Mouse (Mus musculus) T-cell, adult 2 months (primary cell): ENCODE measurements around the gene Sik1.

Source experiments
- DNase-seq: peaks from one replicate; pipeline ENCODE4 v3.0.0; 2022; ENCODE audit warnings: low spot score

Sik1 gene

DNA sequence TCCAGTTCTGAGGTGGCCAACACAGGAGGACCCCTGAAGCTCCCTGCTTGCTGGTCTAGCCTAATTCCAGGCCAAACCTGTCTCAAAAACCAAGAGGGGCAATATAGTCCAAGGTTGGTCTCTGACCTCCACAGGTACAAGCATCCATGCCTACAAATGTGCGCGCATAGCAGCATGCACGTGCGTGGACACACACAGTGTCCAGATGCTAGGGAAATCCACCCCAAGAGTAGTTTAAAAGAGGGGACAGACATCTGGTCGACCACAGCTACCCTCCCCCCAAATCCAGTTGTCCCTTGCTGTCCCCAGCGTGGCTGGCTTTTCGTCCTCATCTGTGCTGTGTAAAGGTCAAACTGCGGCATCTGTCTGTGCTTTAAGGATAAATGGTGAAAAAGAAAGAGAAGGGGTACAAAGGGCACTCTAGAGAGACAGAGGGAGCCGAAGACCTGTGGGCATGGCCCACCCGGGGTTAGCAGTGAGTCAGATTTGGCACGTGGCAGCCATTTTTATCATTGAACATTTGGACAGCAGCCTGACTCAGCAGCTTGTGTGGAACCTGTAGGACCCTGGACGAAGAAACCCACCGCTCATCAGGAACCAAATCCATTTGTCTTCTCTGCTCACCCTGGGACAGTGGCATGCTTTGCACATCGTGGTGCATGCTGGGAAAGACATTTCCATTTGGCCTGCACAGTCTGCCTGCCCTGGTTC lies 23.6 kb downstream of the Sik1 start:
- DNase-seq: no peak

DNA sequence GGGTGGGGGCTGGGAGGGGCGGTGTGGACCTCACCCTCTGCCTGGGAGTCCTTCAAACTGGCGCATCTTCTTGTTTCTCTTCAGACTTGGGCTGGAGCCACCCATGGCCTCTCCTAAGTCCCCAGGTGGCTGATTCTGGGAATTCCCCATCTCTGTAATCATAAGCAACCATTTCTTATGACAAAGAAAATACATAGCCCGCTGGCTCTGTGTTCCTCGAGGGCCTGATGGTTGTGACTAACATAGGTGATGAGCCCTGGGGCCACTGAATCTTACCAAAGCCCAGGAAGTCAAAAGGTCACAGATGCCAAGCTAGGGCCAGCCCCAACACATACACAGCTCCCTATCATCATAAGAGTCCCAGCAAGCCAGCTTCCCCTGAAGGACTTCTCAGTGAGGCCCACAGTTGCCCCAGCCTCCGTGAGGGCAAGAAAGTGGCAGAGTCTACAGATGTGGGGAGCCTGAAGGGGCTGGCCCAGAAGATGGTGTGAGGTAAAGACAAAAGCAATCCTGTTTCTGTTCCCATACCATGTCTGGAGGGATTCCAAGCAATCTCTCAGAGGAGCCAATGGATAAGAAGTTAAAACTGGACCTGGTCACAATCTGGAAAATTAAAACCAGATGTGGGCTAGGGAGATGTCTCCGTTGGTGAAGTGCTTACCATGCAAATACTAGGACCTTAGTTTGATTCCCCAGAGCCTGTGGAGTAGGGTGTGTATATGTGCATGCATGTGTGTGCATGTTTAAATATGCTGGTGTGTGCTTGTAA lies 24.3 kb downstream of the Sik1 start:
- peak; percentile 32 for DNase-seq

DNA sequence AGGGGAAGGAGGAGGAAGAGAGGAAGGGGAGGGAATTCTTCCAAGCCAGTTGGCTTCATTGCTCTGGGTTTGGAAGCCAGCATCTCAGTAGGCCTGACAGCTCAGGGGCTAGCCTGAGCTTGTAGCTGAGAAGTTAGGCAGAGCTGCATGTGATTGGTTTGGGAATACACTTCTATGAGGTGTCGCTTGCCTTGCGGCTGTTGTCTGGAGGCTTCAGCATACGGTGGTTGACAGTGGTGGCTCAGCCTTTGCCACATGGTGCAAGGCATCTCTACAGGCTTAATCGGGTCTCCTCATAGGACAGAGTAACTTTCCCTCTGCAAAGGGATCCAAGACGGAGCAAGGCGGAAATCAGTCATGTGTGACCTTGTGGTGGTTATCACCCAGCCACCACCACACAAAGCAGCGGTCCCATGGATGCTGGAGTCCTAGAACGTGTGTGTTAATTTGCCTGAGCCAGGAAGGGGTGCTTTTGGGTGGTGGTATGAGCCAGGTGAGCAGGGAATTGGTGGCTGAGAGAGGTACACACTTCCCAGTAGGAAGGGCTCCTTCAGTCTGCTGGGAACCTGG lies 25.0 kb downstream of the Sik1 start:
- DNase-seq: no peak

DNA sequence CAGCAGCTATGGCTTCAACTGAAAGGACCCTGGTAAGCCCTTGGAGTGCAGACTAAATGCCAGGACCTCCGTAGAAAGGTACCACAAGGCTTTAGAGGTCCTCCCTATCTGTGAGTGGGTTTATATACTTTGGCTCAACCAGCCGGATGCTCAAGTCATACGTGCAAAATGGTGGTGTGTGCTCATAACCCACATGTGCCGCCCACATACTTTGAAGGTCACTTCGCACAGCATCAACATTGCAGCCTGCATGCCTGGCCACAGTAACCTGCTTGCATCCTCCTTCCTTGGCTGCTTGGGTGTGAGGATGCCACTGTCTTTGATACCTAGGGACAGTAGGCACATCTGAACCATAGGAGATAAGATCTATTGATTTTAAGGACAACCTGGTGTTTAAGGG lies 26.7 kb downstream of the Sik1 start:
- DNase-seq: no peak

DNA sequence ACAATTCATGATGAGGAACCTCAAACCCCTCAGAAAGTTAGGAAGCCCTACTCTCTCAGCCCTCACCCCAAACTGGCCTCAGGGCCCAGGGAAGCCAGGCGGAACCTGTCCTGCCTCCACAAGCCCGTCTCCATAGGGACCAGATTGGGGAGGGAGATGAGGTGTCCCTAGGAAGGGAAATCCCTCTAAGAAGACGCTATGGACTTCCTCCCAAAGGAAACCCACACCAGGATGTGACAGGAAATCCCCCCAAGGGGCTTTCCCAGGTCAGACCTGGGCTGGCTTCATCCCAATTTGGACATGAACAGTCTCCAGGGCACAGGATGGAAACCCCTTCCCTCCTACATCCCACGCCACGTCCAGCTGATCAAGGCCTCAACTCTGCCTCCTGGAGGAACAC lies 27.5 kb downstream of the Sik1 start:
- no peak for DNase-seq

DNA sequence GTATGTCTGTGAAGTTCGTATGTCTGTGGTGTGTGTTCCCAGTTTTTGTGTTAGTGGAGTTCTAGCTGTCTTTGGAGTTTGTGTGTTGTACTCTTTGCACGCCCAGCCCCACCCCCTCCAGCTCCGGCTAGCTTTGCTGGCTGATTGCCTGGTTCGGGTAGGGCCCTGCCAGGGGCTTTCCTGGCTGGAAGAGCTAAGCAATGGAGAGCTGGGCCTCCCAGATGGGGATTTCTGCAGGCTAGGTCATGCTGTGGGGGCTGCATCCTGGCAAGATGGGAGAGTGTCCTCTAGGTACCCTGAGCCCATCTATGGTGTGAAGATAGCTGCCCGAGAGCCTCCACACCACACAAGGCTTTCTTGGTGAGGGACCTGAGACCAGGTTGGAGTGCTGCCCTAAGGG lies 28.4 kb downstream of the Sik1 start:
- DNase-seq: no peak

DNA sequence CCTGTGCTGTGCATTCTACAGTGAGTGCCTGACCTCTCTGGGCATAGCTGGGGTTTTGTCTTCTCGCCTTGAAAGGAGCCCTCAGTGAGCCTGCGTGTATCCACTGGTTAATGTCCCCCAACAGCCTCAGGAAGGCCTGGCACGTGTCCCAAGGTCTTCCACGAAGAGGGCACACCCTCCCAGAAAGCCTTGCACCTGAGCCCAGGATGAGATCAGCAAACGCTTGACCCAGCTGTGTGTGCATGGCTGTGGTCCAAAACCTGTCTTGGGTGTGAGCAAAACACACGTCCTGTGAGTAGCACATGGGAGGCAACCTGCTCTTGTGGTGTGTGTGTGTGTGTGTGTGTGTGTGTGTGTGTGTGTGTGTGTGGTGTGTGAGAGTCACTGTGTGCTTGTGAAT lies 28.9 kb downstream of the Sik1 start:
- DNase-seq: no peak

DNA sequence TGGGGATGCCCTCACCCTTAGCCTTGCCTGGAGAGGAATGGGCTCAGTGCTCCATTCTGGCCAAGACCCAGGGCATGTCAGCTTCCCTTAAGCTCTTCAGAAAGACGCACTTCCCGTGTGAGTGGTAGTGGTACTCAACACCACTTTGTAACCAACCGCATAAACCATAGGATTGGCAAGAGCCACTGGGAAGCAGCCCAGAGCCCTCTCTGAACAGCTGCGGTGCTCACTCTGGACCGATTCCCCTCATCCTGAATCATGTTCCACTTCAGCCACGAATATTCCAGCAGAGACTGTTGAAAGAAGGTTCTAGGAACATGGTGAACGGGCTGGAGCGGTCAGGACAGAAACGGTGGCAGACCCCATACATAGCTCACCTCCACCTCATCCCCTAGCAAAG lies 29.9 kb downstream of the Sik1 start:
- DNase-seq: no peak

DNA sequence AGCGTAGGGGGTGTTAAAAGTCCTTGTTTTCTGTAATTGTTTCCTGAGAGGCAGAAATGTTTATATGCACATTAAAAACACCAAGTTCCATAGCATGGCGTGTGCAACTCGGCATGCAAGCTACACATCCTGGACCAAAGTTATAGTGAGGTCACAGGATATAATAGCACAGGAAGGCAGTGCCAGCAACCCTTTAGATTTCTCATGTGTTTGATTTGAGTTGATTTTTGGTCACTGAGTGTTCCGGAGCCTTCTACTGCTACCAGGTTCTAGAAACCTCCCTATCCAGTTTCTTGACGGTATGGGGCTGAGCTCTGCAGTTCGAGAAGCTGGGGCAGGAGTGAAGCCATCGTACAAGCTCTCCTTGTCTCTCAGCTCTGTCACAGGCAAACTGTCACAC lies 30.8 kb downstream of the Sik1 start:
- DNase-seq: peak; percentile 44

DNA sequence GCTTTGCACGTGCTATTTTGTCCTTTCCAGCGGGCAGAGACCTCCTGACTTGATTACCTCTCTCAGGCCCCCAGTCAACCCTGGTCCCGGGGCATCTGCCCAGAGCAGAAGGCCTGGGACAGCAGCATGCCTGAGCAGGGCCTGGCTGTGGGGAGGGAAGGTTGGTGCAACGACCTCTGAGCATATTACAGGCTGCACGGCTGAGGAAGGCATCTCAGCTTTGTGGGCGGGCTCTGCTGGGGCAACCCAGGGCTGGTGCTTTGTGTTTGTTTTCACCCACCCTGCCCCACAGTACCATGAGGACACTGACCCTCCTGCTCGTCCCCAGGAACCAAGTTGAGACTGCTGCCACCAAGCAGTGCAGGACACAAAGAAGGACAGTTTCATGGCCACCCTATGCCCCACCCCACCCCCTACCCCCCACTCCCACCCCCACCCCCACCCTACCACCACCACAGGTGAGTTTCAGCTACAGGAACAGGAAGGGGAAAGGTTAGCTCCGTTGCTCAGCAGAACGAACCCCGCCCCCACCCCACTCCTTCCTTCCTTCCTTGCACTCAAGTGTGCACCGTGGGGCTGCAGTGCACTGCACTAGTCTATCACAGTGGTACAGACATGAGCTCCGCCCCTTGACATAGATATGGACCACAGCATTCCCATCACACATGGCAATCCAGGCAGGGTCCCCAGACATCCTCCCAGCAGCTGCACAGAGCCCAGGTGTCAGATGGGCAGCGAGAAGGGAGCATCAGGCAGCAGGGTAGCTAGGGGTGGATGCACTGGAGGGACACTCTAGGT lies 34.3 kb downstream of the Sik1 start:
- DNase-seq: peak; percentile 67

DNA sequence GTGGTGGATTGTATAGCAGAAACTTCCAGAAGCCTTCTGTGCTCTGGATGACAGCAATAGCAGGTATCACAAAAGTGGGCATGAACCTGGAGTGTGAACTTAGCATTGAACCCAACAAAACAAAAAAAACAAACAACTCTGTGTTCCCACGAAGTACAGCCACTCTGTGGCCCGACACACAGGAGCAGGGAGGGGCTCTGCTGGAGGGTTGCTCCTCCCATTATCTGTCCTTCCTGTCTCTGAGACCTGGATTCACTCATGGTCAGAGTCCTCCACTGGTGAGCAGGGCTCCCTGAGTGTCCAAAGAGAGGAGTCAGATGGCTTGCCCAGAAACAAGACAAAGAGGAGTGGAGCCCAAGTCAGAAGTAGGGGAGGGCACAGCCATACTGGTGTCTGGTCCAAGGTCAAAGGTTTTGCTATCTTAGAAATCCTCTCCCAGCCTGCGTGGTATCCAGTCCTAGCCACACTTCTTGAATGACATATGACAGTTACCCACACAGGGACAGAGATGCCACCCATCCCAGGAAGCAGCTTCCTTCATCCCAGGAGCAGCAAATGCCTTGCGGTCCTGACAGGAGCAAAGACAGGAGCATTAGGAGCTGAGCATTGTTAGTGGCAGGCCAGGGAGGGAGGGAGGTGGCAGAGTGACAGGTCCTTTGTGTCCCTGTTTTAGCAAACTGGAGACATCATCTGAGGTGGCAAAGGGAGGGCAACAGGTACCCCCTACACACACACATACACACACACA lies 35.3 kb downstream of the Sik1 start:
- no peak for DNase-seq

DNA sequence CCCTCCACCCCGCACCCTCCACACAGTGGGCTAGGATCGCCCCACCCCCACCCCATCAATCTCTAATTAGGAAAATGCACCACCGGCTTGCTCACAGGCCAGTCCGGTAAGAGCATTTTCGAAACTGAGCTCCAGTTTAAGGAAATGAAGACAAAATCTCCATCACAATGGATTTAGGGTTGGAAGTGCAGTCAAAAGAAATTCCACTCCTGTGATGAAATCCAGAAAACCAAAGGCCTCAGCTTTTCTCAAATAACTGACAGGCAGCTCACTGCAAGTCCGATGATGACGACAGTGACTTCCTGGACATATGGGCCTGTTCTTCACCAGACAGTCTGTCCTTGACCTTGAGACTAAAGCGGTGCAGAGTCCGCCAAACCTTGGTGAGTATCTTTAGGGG lies 36.2 kb downstream of the Sik1 start:
- DNase-seq: no peak

DNA sequence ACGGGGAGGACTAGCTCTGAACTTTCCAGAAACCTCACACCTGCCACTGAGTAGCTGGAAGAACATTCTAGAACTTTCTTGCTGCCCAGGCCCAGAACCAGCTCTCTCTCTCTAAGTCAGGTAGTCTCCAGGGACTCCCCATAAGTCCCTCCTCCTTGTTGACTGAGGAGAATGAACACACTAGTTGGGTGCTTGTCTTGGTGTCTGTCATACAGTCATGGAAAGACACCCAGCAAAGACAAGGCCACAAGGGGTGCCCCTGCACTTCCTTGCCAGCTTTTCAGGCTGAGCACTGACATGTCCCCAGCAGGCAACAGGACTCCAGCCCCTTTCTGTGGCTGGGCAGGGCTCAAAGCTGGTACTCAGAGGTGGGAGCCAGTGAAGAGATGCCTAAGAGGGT lies 37.8 kb downstream of the Sik1 start:
- DNase-seq: no peak

DNA sequence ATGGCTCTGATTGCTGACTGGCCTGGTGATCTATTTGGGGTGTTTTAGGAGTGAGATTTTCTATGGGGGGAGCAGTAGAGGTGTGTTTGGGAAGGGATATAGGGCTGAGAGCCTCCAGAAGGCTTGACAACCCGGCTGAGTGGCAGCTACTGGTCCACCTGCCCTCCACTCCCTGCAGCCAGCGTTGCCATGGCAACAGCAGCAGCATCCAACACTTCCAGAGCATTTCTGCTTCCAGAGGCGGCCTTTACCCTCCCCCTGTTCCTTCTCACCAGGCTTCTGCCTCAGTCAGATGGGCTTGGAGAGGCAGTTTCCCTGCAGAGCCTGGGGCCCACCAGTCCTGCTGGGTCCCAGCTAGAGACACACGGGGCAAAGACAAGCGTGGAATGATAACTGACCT lies 38.4 kb downstream of the Sik1 start:
- no peak for DNase-seq

DNA sequence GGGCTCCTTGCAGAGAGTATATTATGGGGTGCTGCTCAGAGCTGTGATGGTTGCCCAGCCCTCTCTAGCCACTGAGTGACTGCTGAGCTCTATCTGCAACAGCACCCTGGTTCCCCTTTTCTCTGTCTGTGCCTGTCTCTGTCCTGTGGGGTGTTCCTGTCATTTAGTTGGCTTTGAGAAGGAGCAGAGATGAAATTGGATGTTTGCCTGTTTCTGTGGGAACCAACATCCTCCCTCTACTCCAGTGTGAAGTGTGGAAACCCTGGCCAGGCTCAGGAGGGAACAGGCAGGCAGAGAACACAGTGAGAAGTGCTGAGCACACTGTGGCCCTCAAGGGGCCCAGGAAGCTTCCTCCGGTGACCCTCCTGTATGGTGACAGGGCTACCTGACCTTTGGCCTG lies 40.8 kb downstream of the Sik1 start:
- DNase-seq: no peak

DNA sequence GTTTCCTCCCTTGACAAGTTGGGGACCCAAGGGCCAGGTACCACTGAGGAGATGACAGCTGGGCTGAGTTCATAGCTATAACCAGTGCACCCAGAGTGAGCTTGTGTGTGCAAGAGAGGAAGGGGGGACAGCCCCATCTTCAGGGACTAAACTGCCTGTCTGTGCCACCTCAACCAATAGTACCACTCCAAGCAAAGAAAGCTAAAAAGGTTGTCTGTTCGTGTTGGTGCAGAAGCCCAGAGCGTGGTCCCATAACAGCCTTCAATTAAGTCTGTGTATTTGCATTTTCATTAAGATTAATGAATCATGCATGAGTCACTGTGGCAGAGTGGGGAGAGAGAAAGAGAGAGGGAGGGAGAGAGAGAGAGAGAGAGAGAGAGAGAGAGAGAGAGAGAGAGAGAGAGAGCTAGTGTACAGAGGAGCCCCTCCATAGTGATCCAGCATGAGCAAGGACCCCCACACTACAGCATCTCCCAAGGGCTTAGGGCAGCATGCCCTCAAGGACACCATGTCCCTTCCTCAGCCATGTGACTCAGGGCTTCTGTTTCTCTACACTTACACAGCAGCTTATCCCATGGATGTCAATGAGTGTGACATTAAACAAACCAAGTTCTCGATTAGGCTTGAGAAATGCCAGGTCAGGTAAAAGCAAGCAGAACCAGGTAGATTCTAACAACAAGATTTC lies 41.5 kb downstream of the Sik1 start:
- DNase-seq: no peak

DNA sequence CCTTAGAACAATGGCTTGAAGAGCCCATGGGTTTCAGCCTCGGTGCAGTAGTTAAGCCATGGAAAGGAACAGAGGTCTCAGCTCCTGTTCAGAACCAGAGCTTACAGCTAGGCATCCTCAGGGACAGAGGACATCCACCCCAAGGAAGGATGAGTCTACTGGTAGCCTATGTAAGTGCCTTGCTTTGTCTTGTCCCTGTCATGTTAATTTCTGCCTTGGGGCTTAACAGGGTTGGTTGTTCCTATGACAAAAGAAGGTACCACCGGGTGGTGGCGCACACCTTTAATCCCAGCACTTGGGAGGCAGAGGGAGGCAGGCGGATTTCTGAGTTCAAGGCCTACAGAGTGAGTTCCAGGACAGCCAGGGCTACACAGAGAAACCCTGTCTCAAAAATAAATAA lies 44.3 kb downstream of the Sik1 start:
- DNase-seq: no peak

DNA sequence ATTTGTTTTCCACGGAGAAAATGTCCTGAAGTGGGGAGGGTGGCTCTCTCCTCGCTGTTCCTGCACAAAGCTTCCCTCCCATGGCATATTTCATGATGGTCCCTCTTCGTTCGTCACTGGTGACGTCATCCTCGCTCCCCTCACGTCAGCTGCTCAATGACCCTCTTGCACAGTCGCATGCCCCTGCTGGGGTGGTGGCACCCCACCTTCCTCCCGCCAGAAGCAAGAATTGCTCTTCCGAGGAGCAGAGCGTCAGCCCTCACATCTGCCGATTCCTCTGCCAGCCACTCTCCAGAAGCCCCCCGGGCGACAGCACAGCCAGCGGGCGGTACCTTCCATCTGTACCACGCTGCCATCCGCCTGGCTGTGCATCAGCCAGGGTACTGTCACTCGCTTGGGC lies 45.7 kb downstream of the Sik1 start:
- no peak for DNase-seq

DNA sequence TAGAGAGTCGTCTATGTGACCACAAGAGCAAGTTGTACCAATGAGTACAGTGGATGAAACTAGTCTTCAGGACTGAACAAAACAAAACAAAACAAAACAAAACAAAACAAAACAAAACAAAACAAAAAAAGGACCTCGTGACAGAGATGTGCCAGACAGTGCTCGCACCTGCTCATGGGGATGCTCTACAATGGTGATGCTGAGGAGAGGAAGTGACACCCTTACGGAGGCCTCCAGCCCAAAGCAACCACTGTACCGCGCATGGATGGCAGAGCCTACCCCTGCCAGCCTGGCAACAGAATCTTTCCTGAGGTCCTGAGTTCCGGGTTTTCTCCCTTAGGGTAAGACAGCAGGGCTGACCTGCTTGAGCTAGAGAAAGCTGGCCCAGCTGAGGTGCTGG lies 46.5 kb downstream of the Sik1 start:
- no peak for DNase-seq

DNA sequence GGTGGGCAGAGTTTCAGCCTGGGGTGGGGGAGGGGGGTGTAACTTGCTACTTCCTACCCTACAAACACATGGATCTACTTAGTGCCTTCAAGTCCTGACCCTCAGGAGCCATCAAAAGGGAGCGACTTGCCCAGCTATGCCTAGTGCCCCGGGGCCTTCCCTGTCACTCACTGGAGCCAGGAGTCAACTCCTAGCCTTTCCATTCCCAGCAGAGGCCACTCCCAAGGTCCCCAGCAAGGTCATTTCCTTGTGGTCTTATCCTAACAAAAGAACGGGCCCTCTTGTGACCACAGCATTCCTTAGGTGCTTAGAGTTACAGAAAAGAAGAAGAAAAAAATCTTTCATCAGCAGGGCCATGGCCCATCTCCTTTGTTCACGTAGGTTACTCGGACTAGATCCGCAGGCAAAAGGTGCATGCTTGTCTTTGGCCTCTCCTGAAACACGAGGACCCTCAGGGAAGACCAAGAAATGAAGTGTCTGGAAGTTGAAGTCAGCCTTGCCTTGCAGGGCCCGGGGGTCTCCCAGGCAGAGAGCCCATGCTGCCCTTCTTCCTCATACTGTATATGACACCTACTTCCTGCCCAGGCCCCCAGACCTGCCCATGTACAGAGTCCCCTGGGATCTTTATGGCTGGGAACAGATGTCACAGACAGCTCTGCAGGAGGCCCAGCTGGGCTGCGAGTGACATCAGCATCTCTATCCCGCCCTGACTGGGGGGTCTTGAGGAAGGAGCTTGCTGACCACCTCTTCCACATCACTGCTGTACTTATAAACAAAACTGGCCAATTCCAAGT lies 47.3 kb downstream of the Sik1 start:
- no peak for DNase-seq

DNA sequence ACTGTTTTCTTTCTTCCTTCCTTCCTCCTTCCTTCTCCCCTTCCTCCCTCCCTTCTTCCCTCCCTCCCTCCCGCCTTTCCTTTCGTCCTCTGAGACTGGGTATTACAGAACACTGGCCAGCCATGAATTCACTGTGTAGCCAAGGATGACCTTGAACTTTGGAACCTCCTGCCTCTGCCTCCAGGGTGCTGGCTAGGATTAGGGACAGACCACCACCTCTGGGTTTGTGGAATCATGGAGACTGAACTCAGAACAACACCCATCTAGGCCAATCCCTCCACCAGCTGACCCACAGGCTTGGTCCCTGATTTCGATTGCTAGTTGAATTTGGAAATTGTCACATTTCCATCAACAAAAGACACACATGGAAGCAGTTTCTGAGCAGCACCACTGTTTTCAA lies 49.1 kb downstream of the Sik1 start:
- DNase-seq: no peak
